Mouse (Mus musculus) limb, embryonic 10.5 days (tissue): ENCODE results near the gene Dennd2c. TPM values are rescaled to one million over a fixed set of nuclear protein-coding genes. Genes with fewer than 3 reads are reported as not detected.

Experiments used
- DNase-seq: peaks from one replicate; pipeline ENCODE4 v3.0.0-alpha.2; 2017; ENCODE audit warnings: low spot score
- H3K27ac ChIP-seq: fragments of 300-500 bp; sonication (generic); 2 replicates; pipeline ENCODE4 v1.5.1; 2016; ENCODE audit warnings: mild to moderate bottlenecking
- H3K27me3 ChIP-seq: fragments of 300-500 bp; sonication (generic); 2 replicates; pipeline ENCODE4 v1.6.1; 2016; ENCODE audit warnings: low read depth, mild to moderate bottlenecking; ENCODE audit not compliant: poor library complexity, severe bottlenecking
- H3K36me3 ChIP-seq: fragments of 300-500 bp; sonication (generic); 2 replicates; pipeline ENCODE4 v1.6.1; 2016; ENCODE audit warnings: mild to moderate bottlenecking, moderate library complexity
- H3K4me1 ChIP-seq: fragments of 300-500 bp; sonication (generic); 2 replicates; pipeline ENCODE4 v1.6.1; 2016
- H3K4me3 ChIP-seq: fragments of 300-500 bp; sonication (generic); 2 replicates; pipeline ENCODE4 v1.5.1; 2016; ENCODE audit warnings: mild to moderate bottlenecking, moderate library complexity
- H3K9me3 ChIP-seq: fragments of 300-500 bp; sonication (generic); replicated peaks from 2 replicates; pipeline ENCODE4 v1.6.1; 2016; ENCODE audit warnings: mild to moderate bottlenecking
- WGBS: fragments of 180-500 bp; shearing (Covaris S2); methylation state at CpG from one replicate; pipeline ENCODE4 v1.1.7; 2016; 5-methylcytosine and 5-hydroxymethylcytosine counted together
- polyA plus RNA-seq: library from polyadenylated mRNA; unstranded; fragments of >200 nt; fragmentation: Nextera tagmentation; extraction: Ambion mirVana; gene quantifications from 2 replicates; pipeline ENCODE4 v1.2.1, GENCODE M21; 2016

Gene Dennd2c
- polyA plus RNA-seq = 1.7 and 3.1 TPM in 2 replicates

DNA sequence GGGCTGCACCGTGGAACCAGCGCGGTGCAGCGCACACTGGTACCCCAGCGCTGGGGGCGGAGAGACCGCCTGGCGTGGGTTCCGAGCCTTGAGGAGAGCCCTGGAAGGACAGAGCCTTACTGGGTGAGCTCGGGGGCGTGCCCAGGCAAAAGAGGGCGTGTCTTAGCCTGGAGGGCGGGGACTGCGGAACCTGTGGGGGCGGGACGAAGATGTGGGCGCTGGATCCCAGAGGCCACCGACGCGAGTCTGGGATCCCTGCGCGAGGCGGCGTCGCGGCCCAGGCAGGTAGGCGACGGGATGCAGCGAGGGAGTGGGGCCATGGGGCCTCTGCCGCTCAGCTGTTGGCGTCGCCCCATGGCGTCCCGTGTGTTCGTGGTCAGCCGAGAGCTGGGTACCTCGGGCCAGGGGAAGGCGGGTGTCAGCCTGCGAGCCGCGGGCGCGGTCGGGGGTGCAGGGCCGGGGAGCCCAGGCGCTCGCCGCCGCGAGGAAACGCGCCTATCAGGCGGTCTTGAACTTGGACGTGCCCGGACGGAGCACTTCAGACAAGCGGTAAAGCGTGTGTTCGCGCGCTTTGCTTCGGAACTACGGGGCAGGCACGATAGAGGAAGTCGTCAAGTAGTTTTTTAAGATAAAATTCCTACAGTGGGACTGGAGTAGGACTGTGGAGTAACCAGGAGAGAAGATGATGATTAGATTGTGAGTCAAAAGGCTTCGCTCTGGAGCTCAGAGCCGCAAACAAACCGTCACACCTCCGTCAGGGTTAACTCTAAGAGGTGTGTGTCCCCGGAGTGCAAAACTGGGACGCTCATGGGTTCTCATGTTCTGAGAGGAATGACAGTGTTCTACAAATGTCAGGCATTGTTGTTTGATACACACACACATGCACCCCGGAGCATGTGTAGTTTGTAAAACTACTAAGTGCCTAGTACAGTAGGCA, at the start of gene Dennd2c:
Gene Dennd2c, plus strand, starts transcription at position 151 of the 937 bp plus-strand sequence.
- peaks cover 14% of the 10 kb centered on the region for H3K4me1 ChIP-seq
- peaks cover 31% of the 10 kb centered on the region for H3K27me3 ChIP-seq
- peak within 1 kb of the TSS; percentile 79 for H3K4me3 ChIP-seq
- DNase-seq = peak; percentile 91
- H3K9me3 ChIP-seq = no peaks in the 10 kb centered on the region
- 1% methylated on average over 72 of the region's 72 CpGs for WGBS
- peak within 1 kb of the TSS; percentile 83 for H3K27ac ChIP-seq
- no peaks in the 10 kb centered on the region for H3K36me3 ChIP-seq

DNA sequence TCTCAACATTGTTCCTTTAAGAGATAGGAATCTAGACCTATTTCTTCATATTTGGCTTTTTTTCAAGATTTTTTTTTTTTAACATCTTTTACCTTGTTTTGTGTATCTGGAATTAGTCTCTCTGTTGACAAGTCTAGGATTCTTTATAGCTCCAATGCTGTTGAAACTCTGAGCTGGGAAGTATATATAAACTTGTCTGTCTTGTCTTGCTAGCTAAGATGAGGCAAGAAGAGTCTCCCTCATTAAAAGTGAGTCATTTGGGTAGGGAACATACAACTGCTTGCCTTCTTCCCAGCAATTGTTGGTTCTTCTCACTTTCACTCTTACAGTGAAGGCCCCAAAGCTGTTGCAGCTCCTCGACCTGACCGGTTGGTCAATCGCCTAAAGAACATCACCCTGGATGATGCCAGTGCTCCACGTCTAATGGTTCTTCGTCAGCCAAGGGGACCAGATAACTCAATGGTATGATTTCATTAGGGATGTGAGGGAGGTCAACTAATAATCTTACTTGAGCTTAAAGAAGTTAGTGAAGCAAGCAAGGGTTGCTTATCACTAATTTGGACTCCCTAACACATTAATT, 46.3 kb upstream of the Dennd2c start:
- WGBS = 92% methylated on average over 5 of the region's 5 CpGs
- H3K9me3 ChIP-seq = no peaks in the 10 kb centered on the region
- H3K27me3 ChIP-seq = no peaks in the 10 kb centered on the region
- peaks cover 7% of the 10 kb centered on the region; the same call in 1 of the 2 replicates for H3K4me1 ChIP-seq
- DNase-seq = no peak
- no peak overlapping the region for H3K4me3 ChIP-seq
- no peak overlapping the region for H3K27ac ChIP-seq
- H3K36me3 ChIP-seq = peaks cover 74% of the 10 kb centered on the region

GRCm38 (mm10) chr3:103057752-103058151, 44.7 kb upstream of the Dennd2c start:
- Histone ChIP-seq H3K4me3 (peak overlapping the region; percentile 81), H3K27ac (peak overlapping the region; percentile 97), H3K4me1 (peaks cover 7% of the 10 kb centered on the region; the same call in 1 of the 2 replicates), H3K9me3 (no peaks in the 10 kb centered on the region), H3K27me3 (no peaks in the 10 kb centered on the region), H3K36me3 (peaks cover 74% of the 10 kb centered on the region)
- WGBS = 7% methylated on average over 10 of the region's 10 CpGs
- DNase-seq = no peak

DNA sequence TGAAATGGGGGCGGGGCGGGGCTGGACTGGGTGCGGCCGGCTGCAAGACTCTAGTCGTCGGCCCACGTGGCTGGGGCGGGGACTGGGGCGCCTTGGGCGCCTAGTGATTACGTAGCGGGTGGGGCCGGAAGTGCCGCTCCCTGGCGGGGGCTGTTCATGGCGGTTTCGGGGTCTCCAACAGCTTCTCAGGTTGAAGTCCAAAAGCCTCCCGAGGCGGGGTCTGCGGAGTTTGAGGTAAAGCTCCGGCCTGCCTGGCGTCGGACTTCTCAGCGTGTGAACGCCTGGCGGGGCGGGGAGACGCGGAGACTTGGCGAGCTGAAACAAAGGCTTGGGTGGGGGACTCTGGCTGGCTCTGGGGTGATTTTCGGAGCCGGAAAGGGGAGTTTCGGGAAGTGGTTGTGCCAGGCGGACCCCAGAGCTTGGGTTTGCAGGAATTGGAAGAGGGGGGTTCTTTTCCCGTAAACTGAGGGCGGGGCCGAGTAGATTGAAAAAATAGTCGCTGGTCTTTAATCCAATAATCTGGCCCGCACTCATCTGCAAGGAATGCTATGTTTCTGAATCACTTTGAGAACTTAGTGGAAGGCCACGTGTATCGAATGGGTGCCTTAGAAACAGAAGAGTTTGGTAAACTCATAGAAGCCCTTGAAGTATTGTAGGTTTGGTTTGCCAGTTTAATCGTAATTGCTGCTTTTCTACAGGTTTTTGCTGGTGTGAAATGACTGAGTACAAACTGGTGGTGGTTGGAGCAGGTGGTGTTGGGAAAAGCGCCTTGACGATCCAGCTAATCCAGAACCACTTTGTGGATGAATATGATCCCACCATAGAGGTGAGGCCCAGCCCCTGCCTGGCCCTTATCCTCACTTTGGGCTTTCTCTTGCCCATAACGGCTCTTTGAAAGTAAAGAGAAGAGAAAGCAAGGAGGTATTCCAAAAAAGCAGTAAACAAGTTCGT, 43.9 kb upstream of the Dennd2c start, which contains the start of gene Nras:
Gene Nras, plus strand, starts transcription at position 79 of the 951 bp plus-strand sequence.
- Histone ChIP-seq H3K4me3 (peak within 1 kb of the TSS; percentile 81), H3K9me3 (no peaks in the 10 kb centered on the region), H3K27me3 (no peaks in the 10 kb centered on the region), H3K36me3 (peaks cover 74% of the 10 kb centered on the region), H3K4me1 (peaks cover 7% of the 10 kb centered on the region; the same call in 1 of the 2 replicates), H3K27ac (peak within 1 kb of the TSS; percentile 97)
- WGBS = 3% methylated on average over 46 of the region's 46 CpGs
- DNase-seq = peak; percentile 99

DNA sequence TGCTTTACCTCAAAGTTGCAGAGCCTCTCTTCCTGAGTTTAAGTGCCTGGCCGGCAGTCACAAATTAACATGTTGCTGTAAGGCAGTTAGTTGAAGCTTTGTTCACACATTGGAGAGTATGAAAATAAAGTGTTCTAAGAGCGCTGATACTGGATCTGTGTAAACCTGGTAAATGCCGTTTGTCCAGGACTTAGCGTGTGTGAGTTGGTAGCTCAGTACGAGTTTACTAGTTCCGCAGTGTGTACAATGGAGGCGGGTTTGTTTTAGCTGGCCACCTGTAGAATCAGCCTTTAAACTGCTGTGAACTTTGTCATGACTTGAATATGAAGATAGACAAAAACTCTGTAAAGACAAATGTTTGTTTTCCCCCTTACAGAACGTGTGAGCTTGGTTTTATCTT, 35.5 kb upstream of the Dennd2c start:
- Histone ChIP-seq H3K27me3 (no peaks in the 10 kb centered on the region), H3K4me1 (no peaks in the 10 kb centered on the region), H3K9me3 (no peaks in the 10 kb centered on the region), H3K36me3 (peaks cover 80% of the 10 kb centered on the region), H3K27ac (no peak overlapping the region), H3K4me3 (no peak overlapping the region)
- no peak for DNase-seq
- 93% methylated on average over 8 of the region's 8 CpGs for WGBS

- H3K36me3 ChIP-seq = peaks cover 60% of the 10 kb centered on the region
- H3K9me3 ChIP-seq = no peaks in the 10 kb centered on the region
- WGBS = 93% methylated on average over 6 of the region's 6 CpGs
- DNase-seq = no peak
- no peak overlapping the region for H3K27ac ChIP-seq
- no peaks in the 10 kb centered on the region for H3K27me3 ChIP-seq
- no peaks in the 10 kb centered on the region for H3K4me1 ChIP-seq
- H3K4me3 ChIP-seq = no peak overlapping the region
Observed at GRCm38 (mm10) chr3:103068971-103069370, 33.4 kb upstream of the Dennd2c start.

DNA sequence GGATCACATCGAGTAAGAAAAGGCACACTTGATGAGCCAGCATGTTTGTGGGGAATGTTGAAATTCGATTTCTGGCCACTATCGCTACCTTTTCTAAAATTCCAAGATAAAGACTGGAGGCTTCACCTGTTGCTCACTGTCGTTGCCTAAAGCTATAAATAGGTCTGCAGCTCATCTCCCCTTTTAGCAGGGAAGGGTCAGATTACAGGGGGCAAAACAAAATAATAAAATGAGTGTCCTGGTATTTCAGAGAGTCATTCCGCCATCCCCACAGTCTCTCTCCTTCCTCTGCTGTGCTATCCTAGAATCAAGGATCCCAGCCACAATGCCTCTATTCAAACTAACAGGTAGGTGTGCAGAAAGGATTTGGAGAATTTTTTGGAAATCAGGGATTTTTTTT, 28.6 kb upstream of the Dennd2c start, which contains the start of gene Ampd1:
Gene Ampd1, plus strand, starts transcription at position 244 of the 400 bp plus-strand sequence.
- no peak for DNase-seq
- WGBS = 70% methylated on average over 5 of the region's 5 CpGs
- peaks cover 12% of the 10 kb centered on the region for H3K36me3 ChIP-seq

GRCm38 (mm10) chr3:103075871-103076270, 26.5 kb upstream of the Dennd2c start:
- Histone ChIP-seq H3K27me3 (no peaks in the 10 kb centered on the region), H3K4me3 (no peak overlapping the region), H3K36me3 (no peaks in the 10 kb centered on the region), H3K4me1 (no peaks in the 10 kb centered on the region), H3K27ac (no peak overlapping the region), H3K9me3 (no peaks in the 10 kb centered on the region)
- WGBS = 92% methylated on average over 9 of the region's 9 CpGs
- DNase-seq = no peak

More for the DNA sequence above, 28.6 kb upstream of the Dennd2c start, which contains the start of gene Ampd1:
- H3K27ac ChIP-seq = no peak within 1 kb of the TSS
- no peaks in the 10 kb centered on the region for H3K4me1 ChIP-seq
- no peaks in the 10 kb centered on the region for H3K9me3 ChIP-seq
- no peak within 1 kb of the TSS for H3K4me3 ChIP-seq
- no peaks in the 10 kb centered on the region for H3K27me3 ChIP-seq

GRCm38 (mm10) chr3:103076476-103076875, 25.9 kb upstream of the Dennd2c start:
- H3K4me3 ChIP-seq = no peak overlapping the region
- no peaks in the 10 kb centered on the region for H3K9me3 ChIP-seq
- no peaks in the 10 kb centered on the region for H3K27me3 ChIP-seq
- WGBS = 89% methylated on average over 9 of the region's 9 CpGs
- no peak overlapping the region for H3K27ac ChIP-seq
- no peaks in the 10 kb centered on the region for H3K4me1 ChIP-seq
- no peak for DNase-seq
- no peaks in the 10 kb centered on the region for H3K36me3 ChIP-seq

DNA sequence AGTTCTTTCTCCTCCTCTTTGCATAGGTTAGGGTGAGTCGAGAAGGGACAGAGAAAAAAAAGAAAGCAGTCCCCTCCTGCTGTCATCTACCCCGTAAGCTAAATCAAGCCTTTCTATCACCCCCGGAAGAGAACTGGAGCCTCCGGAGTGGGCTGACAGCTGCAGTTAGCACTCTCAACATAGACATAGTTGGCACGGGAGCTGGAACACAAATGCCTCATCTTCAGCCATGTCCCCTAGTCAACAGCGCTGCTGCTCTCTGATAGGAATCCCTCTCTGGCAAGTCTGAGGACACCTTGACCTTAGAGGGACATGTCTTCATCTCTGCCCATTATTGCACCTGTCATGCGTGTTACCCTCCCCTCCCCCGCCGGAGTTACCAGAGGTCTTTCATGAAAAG, 23.1 kb upstream of the Dennd2c start:
- no peak for DNase-seq
- Histone ChIP-seq H3K27me3 (no peaks in the 10 kb centered on the region), H3K4me1 (no peaks in the 10 kb centered on the region), H3K27ac (no peak overlapping the region), H3K9me3 (no peaks in the 10 kb centered on the region), H3K4me3 (no peak overlapping the region), H3K36me3 (no peaks in the 10 kb centered on the region)
- 94% methylated on average over 8 of the region's 9 CpGs for WGBS

- Histone ChIP-seq H3K4me1 (no peaks in the 10 kb centered on the region), H3K36me3 (no peaks in the 10 kb centered on the region), H3K27ac (no peak overlapping the region), H3K9me3 (no peaks in the 10 kb centered on the region), H3K4me3 (no peak overlapping the region), H3K27me3 (no peaks in the 10 kb centered on the region)
- WGBS = 82% methylated on average over 11 of the region's 11 CpGs
- no peak for DNase-seq
Observed at GRCm38 (mm10) chr3:103081051-103081450, 21.4 kb upstream of the Dennd2c start.

GRCm38 (mm10) chr3:103081861-103082453, 20.4 kb upstream of the Dennd2c start:
- Histone ChIP-seq H3K9me3 (no peaks in the 10 kb centered on the region), H3K27ac (no peak overlapping the region), H3K4me1 (no peaks in the 10 kb centered on the region), H3K4me3 (no peak overlapping the region), H3K36me3 (no peaks in the 10 kb centered on the region), H3K27me3 (no peaks in the 10 kb centered on the region)
- WGBS = 91% methylated on average over 17 of the region's 17 CpGs
- DNase-seq = no peak
